In genomic region chr17:72845521-72845920, GRCm38 (mm10) we compare ENCODE assay signal across 22 mouse cellular contexts. TPM values are rescaled to one million over a fixed set of nuclear protein-coding genes. Genes with fewer than 3 reads are reported as not detected.
A peak's percentile ranks its signal among the peaks of the same experiment; 100 is the strongest.
DNase-seq lines count a peak whose midpoint lies in the region; ATAC-seq and TF ChIP-seq lines count a peak whose summit lies in the region.
"Had no signal": no experiment of that assay in that cellular context is flagged by ENCODE, and none has a peak within 500 bp of the region (broad histone marks: within the 10 kb centered on the region; RNA-seq: fewer than 3 reads in every experiment).

No protein-coding gene starts in this region.

- no peak overlapping the region for H3K9ac ChIP-seq in liver, adult 2 months (ENCODE audit: low read depth, low read length)
- H3K9ac ChIP-seq in liver, embryonic 11.5 days (ENCODE audit: low read depth, low read length) = no peak overlapping the region
- no peak overlapping the region for H3K9ac ChIP-seq in MEL (ENCODE audit: control insufficient read depth, low read depth, low read length, poor library complexity, severe bottlenecking)
- H3K9ac ChIP-seq: embryonic facial prominence, embryonic 12.5 days; forebrain, embryonic 13.5 days; forebrain, embryonic 15.5 days; forebrain, postnatal 0 days had no signal

- no peak overlapping the region for H3K4me2 ChIP-seq in liver, embryonic 11.5 days
- H3K4me2 ChIP-seq: embryonic facial prominence, embryonic 12.5 days; forebrain, embryonic 13.5 days; forebrain, embryonic 15.5 days had no signal

- intact Hi-C loops in heart, postnatal 14 days (cut with DNase I) = no loop called here

- ATAC-seq in liver, embryonic 11.5 days (replicated peaks; ENCODE audit: low FRiP score) = no peak
- ATAC-seq: activated CD4-positive, CD25-positive, alpha-beta regulatory T cell, adult 4 months; forebrain, embryonic 13.5 days; forebrain, embryonic 15.5 days; forebrain, postnatal 0 days; Patski had no signal

- no peak for TF ChIP-seq EP300 in MEL (IDR thresholded peaks at IDR 0.05; ENCODE audit: low read depth in 1 of 2, low read length in 2 of 2)

- H3K79me2 ChIP-seq in liver, adult 2 months (ENCODE audit: control insufficient read depth, insufficient read depth, low read length) = peaks cover 7% of the 10 kb centered on the region; the same call in 1 of the 2 replicates
- H3K79me2 ChIP-seq in MEL (ENCODE audit: control insufficient read depth, insufficient read depth, low read length, poor library complexity) = peaks cover 2% of the 10 kb centered on the region; the same call in 1 of the 2 replicates

- TF ChIP-seq POLR2A in liver, adult 2 months (IDR thresholded peaks at IDR 0.05; ENCODE audit: extremely low read depth, insufficient read depth, low read length) = no peak
- TF ChIP-seq POLR2A in MEL (IDR thresholded peaks at IDR 0.05; ENCODE audit: control insufficient read depth in 1 of 2, insufficient read depth in 1 of 2, low read depth in 1 of 2, low read length in 2 of 2, poor library complexity in 1 of 2) = no peak

- peaks cover 57% of the 10 kb centered on the region for H3K36me3 ChIP-seq in liver, adult 2 months (ENCODE audit: control insufficient read depth, insufficient read depth, low read length)
- no peaks in the 10 kb centered on the region for H3K36me3 ChIP-seq in liver, embryonic 11.5 days (ENCODE audit: control insufficient read depth, insufficient read depth, low read length)
- peaks cover 18 to 25% of the 10 kb centered on the region in 2 experiments for H3K36me3 ChIP-seq in MEL (ENCODE audit: control insufficient read depth in 1 of 2, insufficient read depth in 2 of 2, low read length in 2 of 2)

- peak overlapping the region; percentile 76 for H3K27ac ChIP-seq in liver, adult 2 months (replicated peaks; ENCODE audit: insufficient read depth, low read depth, low read length)
- H3K27ac ChIP-seq in liver, embryonic 11.5 days (ENCODE audit: low read depth, low read length) = no peak overlapping the region
- no peak overlapping the region for H3K27ac ChIP-seq in MEL (ENCODE audit: control insufficient read depth, low read depth, low read length)
- H3K27ac ChIP-seq in brown adipose tissue, adult 24 weeks (replicated peaks; ENCODE audit: low read depth, low read length) = peak overlapping the region; percentile 77
- H3K27ac ChIP-seq: embryonic facial prominence, embryonic 10.5 days; embryonic facial prominence, embryonic 12.5 days; forebrain, embryonic 13.5 days; forebrain, embryonic 15.5 days had no signal

- no peaks in the 10 kb centered on the region for H3K27me3 ChIP-seq in liver, adult 2 months (ENCODE audit: control insufficient read depth, insufficient read depth, low read length)
- no peaks in the 10 kb centered on the region for H3K27me3 ChIP-seq in liver, embryonic 11.5 days (replicated peaks; ENCODE audit: control insufficient read depth, insufficient read depth, low read length)
- H3K27me3 ChIP-seq in MEL (ENCODE audit: control insufficient read depth in 1 of 2, insufficient read depth in 2 of 2, low read length in 2 of 2) = no peaks in the 10 kb centered on the region
- H3K27me3 ChIP-seq: embryonic facial prominence, embryonic 12.5 days; forebrain, embryonic 13.5 days; forebrain, embryonic 15.5 days; Patski had no signal

- no peak overlapping the region for H3K4me3 ChIP-seq in liver, adult 2 months (ENCODE audit: insufficient read depth, low read depth, low read length)
- no peak overlapping the region for H3K4me3 ChIP-seq in liver, embryonic 11.5 days (ENCODE audit: low read depth, low read length)
- H3K4me3 ChIP-seq in MEL (ENCODE audit: control insufficient read depth in 1 of 2, insufficient read depth in 1 of 2, low read depth in 2 of 2, low read length in 2 of 2) = no peak overlapping the region
- no peak overlapping the region for H3K4me3 ChIP-seq in brown adipose tissue, adult 24 weeks (ENCODE audit: insufficient read depth, low read depth, low read length)
- H3K4me3 ChIP-seq: embryonic facial prominence, embryonic 10.5 days; embryonic facial prominence, embryonic 12.5 days; forebrain, embryonic 13.5 days; forebrain, embryonic 15.5 days had no signal

- TF ChIP-seq RAD21 in MEL (IDR thresholded peaks at IDR 0.05; ENCODE audit: low read depth, low read length) = no peak

- peaks cover 16% of the 10 kb centered on the region; the same call in 1 of the 2 replicates for H3K4me1 ChIP-seq in liver, adult 2 months (ENCODE audit: control insufficient read depth, insufficient read depth, low read length)
- no peaks in the 10 kb centered on the region for H3K4me1 ChIP-seq in liver, embryonic 11.5 days (replicated peaks; ENCODE audit: control insufficient read depth, insufficient read depth, low read length)
- H3K4me1 ChIP-seq in MEL (ENCODE audit: control insufficient read depth in 1 of 2, insufficient read depth in 2 of 2, low read length in 2 of 2) = peaks cover 11 to 13% of the 10 kb centered on the region in 2 experiments
- H3K4me1 ChIP-seq in brown adipose tissue, adult 24 weeks (ENCODE audit: control insufficient read depth, insufficient read depth, insufficient read length, low read length) = peaks cover 7% of the 10 kb centered on the region
- H3K4me1 ChIP-seq: embryonic facial prominence, embryonic 10.5 days; embryonic facial prominence, embryonic 12.5 days; forebrain, embryonic 13.5 days; forebrain, embryonic 15.5 days had no signal

- peak; percentile 14 for DNase-seq in heart, adult 11 months
- no peak for DNase-seq in heart, postnatal 14 days
- no peak for DNase-seq in liver, adult 2 months (ENCODE audit: extremely low read depth, low read depth, low spot score)
- no peak for DNase-seq in liver, embryonic 11.5 days (ENCODE audit: low spot score)
- no peak for DNase-seq in MEL (ENCODE audit: low read depth, low spot score)
- no peak for DNase-seq in adrenal gland, adult 18-20 months (ENCODE audit: low spot score in 2 of 2)
- DNase-seq: adrenal gland, adult 2 months; adrenal gland, postnatal 10 days; adrenal gland, postnatal 25 days; cerebellum, adult 11-12 months; cerebellum, adult 2 months; cerebellum, adult 9-10 months; cerebellum, postnatal 10 days; cerebellum, postnatal 25 days; forebrain, postnatal 0 days had no signal

- no peak for TF ChIP-seq CTCF in liver, adult 2 months (IDR thresholded peaks at IDR 0.05; ENCODE audit: low read depth, low read length)
- no peak for TF ChIP-seq CTCF in MEL (IDR thresholded peaks at IDR 0.05 in 2 of 3, conservative IDR thresholded peaks at IDR 0.05 in 1 of 3; ENCODE audit: control insufficient read depth in 1 of 3, insufficient read depth in 1 of 3, low read depth in 2 of 3, low read length in 3 of 3, poor library complexity in 1 of 3, severe bottlenecking in 1 of 3)

- H3K9me3 ChIP-seq in liver, embryonic 11.5 days (ENCODE audit: control insufficient read depth, low read length) = no peaks in the 10 kb centered on the region
- H3K9me3 ChIP-seq in MEL (replicated peaks; ENCODE audit: insufficient read depth, low read length) = no peaks in the 10 kb centered on the region
- H3K9me3 ChIP-seq: embryonic facial prominence, embryonic 10.5 days; embryonic facial prominence, embryonic 12.5 days; forebrain, embryonic 13.5 days; forebrain, embryonic 15.5 days had no signal

TF ChIP-seq in MEL, 35 proteins besides CTCF, POLR2A, EP300 and RAD21:
- TF ChIP-seq ELF1 (IDR thresholded peaks at IDR 0.05; ENCODE audit: low read depth, low read length) = no peak
- TF ChIP-seq ZNF384 (IDR thresholded peaks at IDR 0.05; ENCODE audit: low read depth, low read length) = peak; percentile 72
- TF ChIP-seq GATA1 (IDR thresholded peaks at IDR 0.05; ENCODE audit: low read depth, low read length) = peak; percentile 60

RNA-seq across cellular contexts. Expression of gene Ypel5, which starts 9.3 kb away (rescaled TPM):
- total RNA-seq in heart, postnatal 14 days (2021) = 10 to 100 TPM; 40.1 to 45.6 TPM
- 38.1 and 52.8 TPM in 2 replicates for total RNA-seq in liver, adult 2 months (2014; rRNA removed)
- polyA plus RNA-seq in liver, adult 2 months (2012; rRNA removed) = 16.4 and 21.2 TPM in 2 replicates
- 29.1 and 30.3 TPM in 2 replicates for polyA plus RNA-seq in liver, embryonic 11.5 days (2014; fragmentation: Nextera tagmentation; extraction: Ambion mirVana)
- total RNA-seq in MEL (2012; rRNA removed) = 9.2 and 12.6 TPM in 2 replicates
- 10 to 100 TPM; 15.5 to 80.4 TPM for polyA plus RNA-seq in MEL (2012; ENCODE audit: insufficient read depth in 1 of 2, insufficient read length in 2 of 2, low read depth in 1 of 2, low replicate concordance in 2 of 2, missing spikeins in 1 of 2)
- polyA plus RNA-seq in brown adipose tissue, adult 24 weeks (2012; ENCODE audit: insufficient read depth, insufficient read length, missing spikeins) = 62.5 and 65.3 TPM in 2 replicates
- 10 to 100 TPM; 58.2 to 64.8 TPM for total RNA-seq in adrenal gland, adult 18-20 months (2021)

Comparison
In these comparisons a context has a peak if more than half of its experiments do, and no peak if none do; other contexts are left out.
1. H3K27ac ChIP-seq: peak in liver, adult 2 months (single experiment) and brown adipose tissue, adult 24 weeks (single experiment); none in liver, embryonic 11.5 days (single experiment) and MEL (single experiment).